Comparison of ENCODE assay signal across 8 mouse cellular contexts in the genomic region with DNA sequence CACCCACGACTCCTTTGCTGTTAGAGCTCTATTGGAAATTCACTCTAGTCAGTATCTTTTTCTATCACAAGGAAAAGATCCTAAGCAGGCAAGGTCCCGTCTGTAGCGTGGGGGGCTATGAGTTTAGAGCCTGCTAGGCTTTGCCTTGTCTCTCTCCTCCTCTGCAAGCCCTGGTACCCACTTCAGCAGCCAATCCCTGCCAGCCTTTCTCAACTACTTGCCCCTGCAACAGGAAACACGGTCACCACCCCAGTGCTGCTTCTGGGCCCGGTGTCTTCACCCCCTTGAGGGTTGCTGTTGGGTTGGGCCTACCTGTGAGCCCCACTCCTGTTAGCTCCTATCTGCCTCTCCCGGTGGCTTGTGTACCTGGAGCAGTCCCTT. TPM values are rescaled to one million over a fixed set of nuclear protein-coding genes. Genes with fewer than 3 reads are reported as not detected.
DNase-seq lines count a peak whose midpoint lies in the region; ATAC-seq and TF ChIP-seq lines count a peak whose summit lies in the region.

No protein-coding gene starts in this region.

- 79% methylated on average over 6 of the region's 6 CpGs for WGBS in forebrain, embryonic 13.5 days
- 80% methylated on average over 6 of the region's 6 CpGs for WGBS in forebrain, embryonic 14.5 days
- 70% methylated on average over 6 of the region's 6 CpGs for WGBS in neural tube, embryonic 13.5 days
- WGBS in cerebellum, adult 2 months, result 86% methylated on average over 6 of the region's 6 CpGs

- peaks cover 52% of the 10 kb centered on the region for H3K4me1 ChIP-seq in forebrain, embryonic 13.5 days
- peaks cover 29% of the 10 kb centered on the region for H3K4me1 ChIP-seq in forebrain, embryonic 14.5 days (ENCODE audit: control insufficient read depth, insufficient read depth, low read length)
- peaks cover 75% of the 10 kb centered on the region for H3K4me1 ChIP-seq in neural tube, embryonic 13.5 days (replicated peaks)
- H3K4me1 ChIP-seq in cerebellum, adult 2 months (ENCODE audit: control insufficient read depth, insufficient read depth, low read length), result peaks cover 47% of the 10 kb centered on the region

- TF ChIP-seq POLR2A in cerebellum, adult 2 months (IDR thresholded peaks at IDR 0.05; ENCODE audit: borderline replicate concordance, insufficient read depth, low read length), result no peak

- no peak overlapping the region for H3K27ac ChIP-seq in forebrain, embryonic 13.5 days
- no peak overlapping the region for H3K27ac ChIP-seq in forebrain, embryonic 14.5 days (ENCODE audit: low read depth, low read length)
- no peak overlapping the region; the same call in none of the 2 replicates for H3K27ac ChIP-seq in neural tube, embryonic 13.5 days (replicated peaks)
- H3K27ac ChIP-seq in cerebellum, adult 2 months (ENCODE audit: insufficient read depth, low read length), result no peak overlapping the region

- peaks cover 9% of the 10 kb centered on the region; the same call in 1 of the 2 replicates for H3K36me3 ChIP-seq in forebrain, embryonic 13.5 days (ENCODE audit: poor library complexity, severe bottlenecking)
- H3K36me3 ChIP-seq in forebrain, embryonic 14.5 days (ENCODE audit: control insufficient read depth, insufficient read depth, low read length), result no peaks in the 10 kb centered on the region
- H3K36me3 ChIP-seq in neural tube, embryonic 13.5 days, result 0 out of 2 replicates have a peak, but pooled peaks cover 3% of the 10 kb centered on the region

- DNase-seq in forebrain, embryonic 14.5 days (ENCODE audit: low spot score), result no peak
- DNase-seq in neural tube, embryonic 10.5 days (ENCODE audit: extremely low spot score, low spot score), result no peak
- no peak for DNase-seq in cerebellum, adult 2 months
- DNase-seq in ovary, adult 18-20 months (ENCODE audit: low spot score), result no peak

- ATAC-seq in forebrain, embryonic 13.5 days, result no peak
- ATAC-seq in forebrain, embryonic 14.5 days, result no peak
- ATAC-seq in neural tube, embryonic 13.5 days (ENCODE audit: low read depth), result no peak
- ATAC-seq in megakaryocyte, adult 5-6 weeks (ENCODE audit: poor library complexity, severe bottlenecking), result peak; percentile 20; the same call in 1 of the 2 replicates
- ATAC-seq in frontal cortex, adult (ENCODE audit: low TSS enrichment), result no peak

- H3K9ac ChIP-seq in forebrain, embryonic 13.5 days, result peak overlapping the region; percentile 2; the same call in 1 of the 2 replicates
- H3K9ac ChIP-seq in forebrain, embryonic 14.5 days (ENCODE audit: low read length), result no peak overlapping the region
- H3K9ac ChIP-seq in neural tube, embryonic 13.5 days, result 0 out of 2 replicates have a peak overlapping the region, but pooled peaks have one; percentile 22

- no peak overlapping the region for H3K4me3 ChIP-seq in forebrain, embryonic 13.5 days
- H3K4me3 ChIP-seq in forebrain, embryonic 14.5 days (ENCODE audit: low read depth, low read length), result no peak overlapping the region
- H3K4me3 ChIP-seq in neural tube, embryonic 13.5 days, result no peak overlapping the region
- no peak overlapping the region for H3K4me3 ChIP-seq in cerebellum, adult 2 months (replicated peaks; ENCODE audit: insufficient read depth, low read depth, low read length)

- no peak overlapping the region for H3K4me2 ChIP-seq in forebrain, embryonic 13.5 days
- H3K4me2 ChIP-seq in forebrain, embryonic 14.5 days (ENCODE audit: low read length), result no peak overlapping the region
- no peak overlapping the region for H3K4me2 ChIP-seq in neural tube, embryonic 13.5 days

- H3K27me3 ChIP-seq in forebrain, embryonic 13.5 days, result 0 out of 2 replicates have a peak, but pooled peaks cover 3% of the 10 kb centered on the region
- no peaks in the 10 kb centered on the region for H3K27me3 ChIP-seq in forebrain, embryonic 14.5 days (replicated peaks; ENCODE audit: control insufficient read depth, insufficient read depth, low read length)
- no peaks in the 10 kb centered on the region for H3K27me3 ChIP-seq in neural tube, embryonic 13.5 days
- H3K27me3 ChIP-seq in cerebellum, adult 2 months (ENCODE audit: control insufficient read depth, insufficient read depth, low read length), result no peaks in the 10 kb centered on the region

- H3K9me3 ChIP-seq in forebrain, embryonic 13.5 days (replicated peaks), result no peaks in the 10 kb centered on the region
- H3K9me3 ChIP-seq in forebrain, embryonic 14.5 days (replicated peaks; ENCODE audit: control insufficient read depth, low read length), result no peaks in the 10 kb centered on the region
- H3K9me3 ChIP-seq in neural tube, embryonic 13.5 days, result no peaks in the 10 kb centered on the region

- no peak for TF ChIP-seq CTCF in cerebellum, adult 2 months (IDR thresholded peaks at IDR 0.05; ENCODE audit: borderline replicate concordance, insufficient read depth, low read depth, low read length)

RNA-seq across cellular contexts. Expression of a gene that starts 22.3 kb away (rescaled TPM):
- 20.3 and 23.3 TPM in 2 replicates for polyA plus RNA-seq in forebrain, embryonic 13.5 days (2015; fragmentation: Nextera tagmentation; extraction: Ambion mirVana)
- polyA plus RNA-seq in forebrain, embryonic 14.5 days (2014; fragmentation: Nextera tagmentation; extraction: Ambion mirVana), result 19.5 and 20.0 TPM in 2 replicates
- polyA plus RNA-seq in neural tube, embryonic 13.5 days (2015; fragmentation: Nextera tagmentation; extraction: Ambion mirVana), result 24.9 and 26.1 TPM in 2 replicates
- total RNA-seq in megakaryocyte, adult 5-6 weeks (2015), result 15.6 and 17.2 TPM in 2 replicates
- 5.7 and 6.2 TPM in 2 replicates for total RNA-seq in megakaryocyte, adult 5-6 weeks (2017)
- polyA plus RNA-seq in cerebellum, adult 2 months (2012; rRNA removed), result 38.3 and 40.9 TPM in 2 replicates

RNA-seq across cellular contexts. Expression of a gene that starts 43.7 kb away (rescaled TPM):
- polyA plus RNA-seq in forebrain, embryonic 13.5 days (2015; fragmentation: Nextera tagmentation; extraction: Ambion mirVana), result 44.1 and 45.2 TPM in 2 replicates
- polyA plus RNA-seq in forebrain, embryonic 14.5 days (2014; fragmentation: Nextera tagmentation; extraction: Ambion mirVana), result 65.4 and 69.1 TPM in 2 replicates
- 54.5 and 66.0 TPM in 2 replicates for polyA plus RNA-seq in neural tube, embryonic 13.5 days (2015; fragmentation: Nextera tagmentation; extraction: Ambion mirVana)
- total RNA-seq in megakaryocyte, adult 5-6 weeks (2015), result 42.3 and 47.1 TPM in 2 replicates
- total RNA-seq in megakaryocyte, adult 5-6 weeks (2017), result 33.1 and 33.5 TPM in 2 replicates
- polyA plus RNA-seq in cerebellum, adult 2 months (2012; rRNA removed), result 129 and 133 TPM in 2 replicates

RNA-seq across cellular contexts. Expression of a gene that starts 54.2 kb away (rescaled TPM):
- polyA plus RNA-seq in forebrain, embryonic 13.5 days (2015; fragmentation: Nextera tagmentation; extraction: Ambion mirVana), result 6.7 and 7.8 TPM in 2 replicates
- polyA plus RNA-seq in forebrain, embryonic 14.5 days (2014; fragmentation: Nextera tagmentation; extraction: Ambion mirVana), result 4.9 and 6.4 TPM in 2 replicates
- 10.8 and 12.0 TPM in 2 replicates for polyA plus RNA-seq in neural tube, embryonic 13.5 days (2015; fragmentation: Nextera tagmentation; extraction: Ambion mirVana)
- total RNA-seq in megakaryocyte, adult 5-6 weeks (2015), result 0.02 TPM in 1 of 2 replicates, not detected in the other
- total RNA-seq in megakaryocyte, adult 5-6 weeks (2017), result 1.2 and 1.4 TPM in 2 replicates
- polyA plus RNA-seq in cerebellum, adult 2 months (2012; rRNA removed), result 35.0 and 36.5 TPM in 2 replicates
